Mouse (Mus musculus): ENCODE measurements around the gene Camk2g. TPM values are rescaled to one million over a fixed set of nuclear protein-coding genes. Genes with fewer than 3 reads are reported as not detected.

The Camk2g gene
- total and polyA plus RNA-seq, 3 experiments, result 42.8 to 67.7 (median 51.4) TPM

DNA sequence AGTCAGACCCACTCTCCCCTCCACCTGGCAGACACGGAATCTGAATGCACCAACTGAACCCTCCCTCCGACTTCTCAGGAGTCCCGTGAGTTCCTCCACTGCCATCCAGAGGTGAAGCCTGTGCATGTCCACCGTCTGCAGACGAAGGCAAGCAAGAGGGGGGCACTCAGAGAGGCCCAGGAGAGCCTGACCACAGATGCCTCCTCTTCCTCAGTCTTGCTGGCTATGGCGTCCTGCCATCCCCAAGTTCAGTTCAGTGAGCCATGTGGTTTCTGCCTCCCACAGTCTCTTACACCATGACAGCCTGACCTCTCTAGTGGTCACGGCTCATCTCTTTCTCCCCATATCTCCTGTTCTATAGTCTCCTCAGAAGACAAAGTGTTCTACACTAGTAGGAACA lies 9.2 kb downstream of the Camk2g start:
- DNase-seq, result peak; percentile 5

DNA sequence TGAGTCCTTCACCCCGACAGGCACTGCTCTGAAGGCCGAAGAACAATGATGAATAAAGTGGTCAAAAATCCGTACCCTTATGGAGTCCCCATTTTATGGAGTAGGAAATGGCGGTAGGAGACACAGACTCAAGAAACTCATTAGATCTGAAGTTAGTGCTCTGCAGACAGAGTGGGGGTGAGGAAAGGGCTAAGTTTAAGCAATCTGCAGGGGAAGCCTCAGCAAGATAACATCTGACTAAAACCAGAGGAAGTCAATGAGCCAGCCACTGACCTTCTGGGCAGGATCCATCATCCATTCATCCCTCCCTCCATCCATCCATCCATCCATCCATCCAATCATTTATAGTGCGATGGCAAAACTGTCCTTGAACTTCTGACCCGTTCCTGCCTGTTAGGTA lies 10.4 kb downstream of the Camk2g start:
- no peak for DNase-seq

DNA sequence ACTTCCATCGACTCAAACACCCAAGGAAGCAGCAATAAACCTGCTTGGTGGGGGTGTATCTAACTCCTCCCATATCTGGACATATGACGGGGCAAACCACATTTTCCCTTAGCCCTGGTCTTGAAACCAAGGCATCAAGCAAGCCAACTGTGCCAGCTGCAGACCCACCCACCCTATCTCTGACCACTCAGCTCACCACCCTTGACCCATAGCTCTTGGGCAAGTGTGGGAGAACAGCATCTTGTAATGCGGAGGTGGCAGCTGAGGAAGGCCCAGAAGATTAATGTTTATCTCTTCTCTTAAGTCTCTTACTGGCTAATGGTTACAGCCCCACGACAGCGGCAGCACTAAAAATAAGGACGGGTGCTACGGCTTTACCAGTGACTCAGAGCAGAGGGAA lies 11.0 kb downstream of the Camk2g start:
- DNase-seq, result no peak

DNA sequence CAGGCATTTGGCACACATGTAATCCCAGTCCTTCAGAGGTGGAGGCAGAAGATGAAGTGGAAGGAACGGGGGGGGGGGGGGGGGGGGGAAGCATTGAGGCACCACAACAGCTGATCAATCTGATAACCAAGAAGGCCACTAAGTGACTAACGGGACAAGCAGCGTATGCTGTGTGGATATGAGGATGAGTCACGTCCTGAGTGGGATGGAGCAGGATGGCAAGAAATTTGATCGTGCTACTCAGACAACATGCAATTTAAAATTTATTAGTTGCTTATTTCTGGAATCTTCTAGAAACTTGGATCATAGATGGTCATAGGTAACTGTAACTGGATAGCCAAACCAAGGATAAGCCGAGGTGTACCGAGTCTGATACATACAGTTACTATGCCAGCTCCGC lies 13.7 kb downstream of the Camk2g start:
- DNase-seq, result peak; percentile 63

DNA sequence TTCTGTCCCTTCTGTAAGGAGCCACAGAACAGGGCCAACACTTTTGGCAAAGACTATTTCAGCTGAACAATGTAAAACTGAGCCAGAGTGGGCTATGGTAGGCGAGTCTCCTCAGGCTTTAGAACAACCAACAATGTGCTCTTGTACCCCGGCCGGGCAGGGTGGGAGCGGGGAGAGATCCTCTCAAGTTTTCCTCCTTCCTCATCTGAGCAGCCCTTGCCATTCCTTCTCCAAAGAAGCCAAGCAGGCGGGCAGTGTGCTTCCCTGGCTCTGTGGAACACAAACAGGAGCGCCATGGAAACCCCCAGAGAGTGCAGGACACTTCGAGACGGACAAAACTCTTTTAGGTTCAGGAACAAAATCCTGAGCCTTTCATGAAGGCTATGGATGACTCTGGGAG lies 15.4 kb downstream of the Camk2g start:
- no peak for DNase-seq

DNA sequence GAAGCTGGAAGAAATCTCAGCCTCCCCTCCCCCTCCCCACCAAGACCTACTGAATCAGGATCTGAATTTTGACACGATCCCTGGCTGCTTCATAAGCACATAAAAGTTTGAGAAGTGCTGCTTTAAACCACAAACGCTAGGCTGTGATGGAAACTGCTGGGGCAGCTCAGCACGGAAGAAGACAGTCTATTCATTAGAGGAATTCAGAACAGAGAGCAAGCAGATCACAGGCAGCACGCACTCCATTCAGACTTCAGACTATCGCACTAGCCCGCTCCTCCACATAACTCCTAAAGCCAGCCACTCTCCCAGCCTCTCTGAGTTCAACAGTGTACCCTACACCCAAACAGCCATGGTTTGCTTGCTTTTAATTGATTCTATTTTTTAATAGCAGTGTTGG lies 18.2 kb downstream of the Camk2g start:
- DNase-seq, result no peak

DNA sequence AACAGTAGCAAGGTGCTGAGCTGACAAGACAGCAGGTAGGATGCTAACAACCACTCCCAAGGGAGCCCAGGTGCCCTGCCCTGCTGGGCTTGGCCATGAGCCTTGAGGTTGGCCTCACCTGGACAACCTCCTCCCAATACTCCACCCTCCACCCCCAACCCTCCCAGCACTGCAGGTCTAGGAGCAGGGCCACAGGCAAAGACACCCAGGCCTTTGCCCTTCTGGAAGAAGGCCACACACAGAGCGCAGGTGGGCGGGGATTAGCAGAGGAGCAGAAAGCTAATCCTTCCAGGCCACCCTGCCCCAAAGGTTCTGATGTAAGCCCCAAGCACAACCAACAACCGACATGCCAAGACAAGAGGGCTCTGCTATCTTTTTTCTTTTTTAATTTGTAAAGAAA lies 20.5 kb downstream of the Camk2g start:
- no peak for DNase-seq

DNA sequence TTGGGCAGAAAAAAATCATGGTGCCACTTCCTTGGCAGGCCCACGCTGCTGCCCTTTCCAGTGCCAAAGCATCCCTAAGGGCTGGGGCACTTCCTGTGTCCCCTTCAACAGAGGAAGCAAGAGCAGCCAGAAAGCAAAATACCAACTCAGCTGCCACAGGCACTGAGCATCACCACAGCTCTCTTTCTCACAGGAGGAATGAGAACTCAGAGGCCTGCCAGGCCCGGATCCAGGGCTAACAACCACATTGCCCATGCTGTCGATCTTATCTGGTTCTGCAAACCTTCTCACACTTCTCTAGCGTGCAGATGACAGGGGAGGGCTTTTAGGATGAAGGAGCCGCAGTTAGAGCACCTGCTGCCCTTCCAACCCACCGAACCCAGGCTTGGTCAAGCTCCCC lies 21.1 kb downstream of the Camk2g start:
- no peak for DNase-seq

DNA sequence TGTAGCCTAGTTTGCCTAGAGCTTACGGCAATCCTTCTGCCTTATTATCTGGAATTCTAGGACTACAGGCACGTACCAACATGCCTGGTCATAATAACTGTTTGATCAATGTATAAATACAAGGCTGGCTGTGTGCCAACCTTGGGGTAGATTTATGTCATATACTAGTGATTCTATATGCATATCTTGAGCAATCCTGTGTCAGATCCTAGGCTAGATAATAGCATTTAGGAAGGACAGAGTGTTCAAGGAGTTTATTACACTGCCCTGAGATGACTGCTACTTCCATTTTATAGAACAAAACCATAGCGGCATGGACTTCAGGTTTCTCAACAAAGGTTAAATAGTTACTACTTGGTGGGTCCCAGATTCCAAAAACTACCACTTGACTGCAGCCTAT lies 21.9 kb downstream of the Camk2g start:
- DNase-seq, result no peak

DNA sequence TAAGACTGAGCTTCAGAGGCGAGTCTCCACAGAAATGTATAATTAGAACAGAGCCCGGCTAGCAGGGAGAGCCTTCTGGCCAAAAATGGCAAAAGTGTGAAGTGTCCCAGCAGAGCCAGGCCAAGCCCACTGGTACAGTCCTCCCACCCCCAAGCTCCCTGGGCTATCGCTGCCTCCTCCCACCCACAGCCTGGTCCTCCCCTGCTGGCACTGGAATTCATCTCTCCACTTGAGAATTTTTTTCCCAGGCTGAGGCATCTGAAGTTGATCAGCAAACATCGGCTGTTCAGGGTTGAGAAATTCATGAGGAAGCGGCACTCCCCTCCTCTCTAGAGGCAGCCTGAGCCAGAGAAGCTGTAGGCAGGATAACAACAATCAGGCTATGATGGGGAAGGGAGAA lies 25.3 kb downstream of the Camk2g start:
- DNase-seq, result no peak

DNA sequence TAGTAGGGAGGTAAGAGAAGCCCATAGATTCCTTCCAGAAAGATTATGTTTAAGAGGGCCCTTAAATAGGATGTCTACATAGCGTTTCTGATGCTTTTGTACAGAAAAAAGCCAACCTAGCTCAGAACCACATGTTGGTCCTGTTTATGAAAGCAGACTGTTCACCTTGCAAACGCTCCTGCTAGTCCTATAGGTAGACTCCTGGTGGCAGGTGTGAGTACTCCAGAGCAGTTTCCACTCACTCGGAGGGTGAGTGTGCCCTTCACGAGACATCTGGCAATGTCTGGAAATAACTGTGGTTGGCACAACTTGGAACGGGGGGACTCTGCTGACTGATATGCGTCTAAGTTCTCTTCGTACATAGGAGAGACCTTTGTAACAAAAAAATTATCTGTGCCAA lies 26.0 kb downstream of the Camk2g start:
- no peak for DNase-seq

DNA sequence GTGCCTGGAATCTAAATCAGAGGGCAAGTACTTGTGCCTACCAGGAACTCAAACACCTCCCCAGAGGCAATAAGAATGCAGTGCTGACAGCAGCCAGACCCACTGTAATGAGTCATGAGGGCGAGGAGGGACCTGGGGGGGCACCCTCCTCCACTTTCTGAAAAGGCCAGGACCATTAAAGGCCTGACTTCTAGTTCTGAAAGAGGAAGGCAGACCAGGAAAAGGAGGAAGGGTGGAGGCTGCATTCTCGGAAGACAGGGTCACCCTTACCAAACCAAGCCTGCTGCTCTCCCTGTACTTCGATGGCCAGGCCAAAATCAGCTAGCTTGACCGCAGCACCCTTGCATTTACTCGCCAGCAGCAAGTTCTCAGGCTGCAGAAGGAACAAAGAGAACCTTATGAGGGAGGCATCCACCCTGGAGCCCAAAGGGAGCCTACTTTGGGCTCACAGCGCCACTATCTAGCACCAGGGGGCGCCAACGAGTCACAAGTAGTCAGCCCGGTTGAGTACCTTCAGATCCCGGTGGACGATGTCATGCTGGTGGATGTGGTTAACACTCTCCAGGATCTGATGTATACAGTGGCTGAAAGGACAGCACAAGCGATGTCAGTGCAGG lies 28.1 kb downstream of the Camk2g start:
- peak; percentile 88 for DNase-seq

DNA sequence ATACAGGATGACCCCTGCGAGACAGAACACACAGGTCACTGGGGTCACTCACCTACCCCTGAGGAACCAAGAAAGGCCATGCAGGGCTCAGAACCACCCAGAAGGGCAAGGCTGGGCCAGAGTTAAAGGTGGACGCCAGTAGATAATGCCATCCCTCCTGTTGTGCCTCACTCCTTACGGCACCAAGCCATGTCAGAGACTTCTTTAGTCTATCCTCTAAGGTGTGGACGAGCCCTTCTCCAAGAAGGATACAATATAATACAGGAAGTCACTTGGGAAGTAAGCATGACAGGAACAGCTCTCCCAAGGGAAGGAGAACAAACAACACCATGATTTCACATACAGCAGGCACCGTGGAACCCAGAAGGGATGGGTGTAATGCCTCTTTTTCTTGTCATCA lies 28.9 kb downstream of the Camk2g start:
- DNase-seq, result no peak

DNA sequence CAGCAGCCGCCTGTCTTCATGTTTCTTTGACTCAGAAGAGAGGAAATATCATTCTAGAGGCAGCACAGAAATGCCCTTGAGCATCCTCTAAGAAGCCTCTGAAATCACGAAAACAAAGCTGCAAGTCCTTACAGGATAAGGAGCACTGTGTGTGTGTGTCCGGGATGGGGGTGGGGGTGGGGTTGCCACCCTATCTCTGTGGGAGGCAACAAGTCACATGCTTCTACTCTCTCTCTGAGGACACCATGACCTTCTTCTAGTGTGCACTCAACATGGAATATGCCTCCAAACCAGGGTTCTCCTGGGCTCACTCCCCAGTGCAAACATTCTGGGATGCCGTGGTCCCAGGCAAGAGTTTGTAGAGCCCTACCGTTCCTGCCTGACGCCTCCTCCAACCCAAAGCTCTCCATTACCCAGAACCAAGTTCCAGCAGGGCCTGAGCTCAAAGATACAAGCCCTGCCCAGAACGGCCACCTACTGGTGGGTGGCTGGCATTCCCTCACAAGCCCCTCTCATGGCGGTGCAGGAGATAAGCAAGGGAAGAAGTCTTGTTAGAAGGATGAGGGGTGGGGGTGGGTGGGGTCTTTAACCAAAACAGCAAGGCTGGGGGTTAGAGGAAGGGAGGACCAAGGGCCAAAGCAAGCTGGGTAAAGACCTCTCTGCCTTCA lies 35.0 kb downstream of the Camk2g start:
- DNase-seq, result no peak

DNA sequence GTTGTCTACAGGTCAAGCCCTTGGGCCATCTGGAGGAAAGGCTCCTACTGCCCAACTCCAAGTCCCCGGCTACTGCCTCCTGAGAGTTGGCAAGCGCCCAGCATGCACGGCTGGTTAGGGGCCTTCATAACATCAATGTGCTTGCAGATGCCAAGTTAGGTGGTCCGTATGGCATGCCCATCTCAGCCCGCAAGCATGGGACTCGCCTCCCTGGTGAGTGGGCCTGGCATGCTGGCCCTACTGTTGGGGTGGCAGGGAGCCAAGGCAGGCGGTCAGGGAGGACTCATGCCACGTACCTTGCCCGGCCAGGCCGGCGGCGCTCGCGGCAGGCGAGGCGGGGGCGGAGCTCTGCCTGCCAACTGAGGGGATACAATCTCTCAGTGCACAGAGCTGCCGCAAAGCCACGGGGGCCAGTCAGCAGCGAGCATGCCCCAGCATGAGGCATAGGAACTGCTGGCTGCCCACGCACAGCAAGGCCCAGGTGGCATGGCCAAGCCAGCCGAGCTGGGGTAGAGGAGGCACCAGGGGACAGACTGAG lies 36.4 kb downstream of the Camk2g start:
- no peak for DNase-seq

DNA sequence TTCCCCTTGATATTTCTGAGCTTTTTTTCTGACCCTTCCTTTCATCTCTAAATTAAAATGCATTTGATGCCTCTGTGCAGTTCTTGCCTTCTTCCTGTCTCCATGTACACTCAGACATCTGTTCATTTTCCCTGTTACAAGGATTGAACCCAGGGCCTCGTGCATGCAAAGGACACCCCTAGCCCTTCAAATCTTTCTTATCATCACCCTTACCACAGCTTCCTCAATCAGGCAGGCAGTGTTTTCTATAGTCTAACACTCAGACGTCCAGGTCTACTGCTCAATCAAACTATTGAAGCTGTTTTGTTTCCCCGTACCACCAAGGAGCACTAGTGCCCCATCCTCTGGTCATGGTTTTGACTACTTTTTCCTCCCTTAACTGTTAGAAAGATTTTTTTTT lies 40.1 kb downstream of the Camk2g start:
- no peak for DNase-seq

DNA sequence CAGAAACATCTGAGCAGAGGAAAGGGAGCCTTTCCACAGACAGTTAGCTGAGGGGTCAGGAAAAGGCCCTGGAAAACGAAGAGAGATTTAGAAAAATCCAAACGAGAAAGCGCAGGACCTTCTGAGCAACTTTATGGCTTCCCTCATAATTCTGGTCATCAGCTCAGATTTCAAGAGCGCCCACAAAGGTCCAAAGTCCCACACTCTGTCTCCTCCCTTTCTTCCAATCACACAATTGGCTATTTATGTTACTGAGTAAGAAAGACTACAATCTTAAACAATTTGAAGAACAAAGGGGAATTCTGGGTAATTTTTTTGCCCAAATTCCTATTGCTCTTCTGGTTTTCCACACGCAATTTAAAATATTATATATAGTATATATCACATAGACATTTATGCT lies 43.4 kb downstream of the Camk2g start:
- no peak for DNase-seq

DNA sequence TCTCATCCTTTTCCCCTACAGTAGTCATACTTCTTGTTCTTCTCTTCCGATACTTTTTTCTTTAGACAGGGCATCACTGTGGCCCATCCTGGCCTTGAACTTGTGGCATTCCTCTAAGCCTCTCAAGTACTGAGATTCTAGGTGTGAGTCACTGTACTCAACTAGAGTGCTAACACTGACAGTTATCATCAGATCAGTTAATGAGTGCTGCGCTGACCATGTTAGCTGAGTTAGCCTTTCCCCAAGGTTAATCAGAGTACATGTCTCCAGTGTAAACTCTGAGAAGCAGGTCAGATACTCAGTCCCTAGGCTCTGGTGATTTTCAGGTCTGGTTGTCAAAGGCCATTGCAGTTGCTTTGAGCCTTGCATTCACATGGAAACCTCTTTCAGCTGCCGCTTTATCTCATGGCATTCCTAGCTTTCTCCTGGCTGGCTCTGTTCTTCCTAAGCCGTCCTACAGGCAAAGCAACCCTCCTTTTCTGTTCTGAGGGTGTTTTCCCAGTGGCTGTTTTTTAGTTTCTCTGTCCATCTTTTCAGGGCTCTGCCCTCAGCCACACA lies 44.3 kb downstream of the Camk2g start:
- no peak for DNase-seq

DNA sequence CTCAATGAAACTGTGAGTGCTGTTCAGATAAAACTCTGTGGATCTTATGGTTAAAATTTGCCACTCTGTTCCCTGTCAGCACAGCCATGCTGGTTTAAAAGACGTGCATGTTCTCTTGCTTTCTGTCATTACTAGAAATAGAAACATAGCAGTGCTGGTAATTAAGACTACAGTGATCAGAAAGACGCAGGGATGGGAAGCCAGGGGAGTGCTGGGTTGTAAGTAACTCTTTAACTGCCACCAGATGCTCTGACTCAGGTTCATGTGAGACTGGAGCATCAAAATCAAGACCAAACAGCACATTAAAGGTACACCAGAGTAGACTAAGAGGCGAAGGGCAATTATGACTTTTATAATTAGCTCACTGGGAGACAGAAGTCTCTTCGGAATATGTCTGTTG lies 45.5 kb downstream of the Camk2g start:
- no peak for DNase-seq

DNA sequence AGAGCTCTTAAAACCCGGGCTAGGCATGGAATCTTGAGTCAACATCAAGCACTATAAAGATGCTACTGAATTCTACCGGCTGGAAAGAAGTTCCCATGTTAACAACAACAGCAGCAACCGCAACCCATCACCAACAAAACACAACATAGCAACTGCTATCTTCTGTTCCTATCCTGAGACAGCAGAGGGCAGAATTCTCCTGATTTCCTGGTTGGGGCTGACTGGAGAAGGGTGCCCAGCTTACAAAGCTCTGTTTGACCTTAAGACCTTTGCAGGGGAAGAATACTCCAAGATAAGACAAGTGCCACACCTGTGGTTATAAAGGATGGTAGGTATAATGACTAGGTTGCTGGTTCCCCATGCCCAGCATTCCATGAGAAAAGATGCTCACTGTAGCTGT lies 47.0 kb downstream of the Camk2g start:
- no peak for DNase-seq

DNA sequence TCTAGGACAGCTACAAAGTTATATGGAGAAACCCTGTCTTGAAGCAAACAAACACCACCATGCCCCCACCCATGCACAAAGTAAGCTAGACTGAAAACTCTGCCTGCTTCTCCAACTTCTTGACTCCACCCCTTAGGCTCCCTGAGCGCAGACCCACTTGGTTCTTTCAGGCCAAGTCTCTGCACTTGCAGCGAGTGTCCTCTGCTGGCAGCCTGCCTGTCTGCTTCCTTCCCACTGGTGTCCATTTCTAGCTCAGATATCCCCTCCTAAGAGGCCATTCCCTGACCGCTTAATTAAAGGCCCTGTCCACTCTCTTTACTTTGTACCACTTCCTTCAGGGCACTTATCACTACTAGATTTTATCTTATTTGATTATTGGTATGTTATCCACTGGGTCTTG lies 50.3 kb downstream of the Camk2g start:
- no peak for DNase-seq

DNA sequence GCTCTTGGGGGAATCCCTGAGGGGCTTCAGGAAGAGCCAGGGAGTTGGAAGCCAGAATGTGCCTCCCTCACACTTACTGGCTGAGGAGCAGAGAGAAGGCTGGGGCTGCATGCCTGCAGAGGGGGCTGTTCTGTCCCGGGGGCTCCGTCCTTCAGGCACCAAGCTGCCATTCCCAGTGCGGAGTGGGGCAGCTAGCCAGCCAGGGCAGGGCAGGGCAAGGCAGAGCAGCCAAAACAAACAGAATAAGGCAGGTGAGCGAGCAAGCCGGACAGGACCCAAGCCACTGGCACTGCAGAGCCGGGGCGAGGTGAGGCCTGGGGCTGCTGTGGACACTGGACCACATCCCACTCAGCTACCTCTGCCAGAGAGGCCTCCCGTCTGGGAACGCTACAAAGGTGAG lies 52.6 kb downstream of the Camk2g start:
- DNase-seq, result no peak

DNA sequence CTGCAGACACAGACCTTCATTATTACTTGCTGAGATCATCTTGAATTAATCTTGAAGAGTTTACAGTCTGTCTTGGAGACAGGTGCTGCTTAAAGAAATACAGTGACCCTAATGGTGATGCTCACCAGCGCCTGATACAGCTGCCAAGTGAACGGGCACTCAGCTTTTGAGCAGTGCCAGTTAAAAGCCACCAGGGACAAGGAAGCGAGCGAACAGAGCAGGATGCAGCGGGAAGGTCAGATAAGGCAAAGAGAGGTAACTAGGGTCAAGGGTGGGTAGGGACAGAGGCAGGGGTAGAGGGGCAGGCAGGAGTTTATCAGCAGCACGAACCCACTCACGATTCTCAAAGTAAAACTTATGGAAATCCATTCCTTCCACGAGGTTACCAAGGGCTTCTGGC lies 55.4 kb downstream of the Camk2g start:
- no peak for DNase-seq

DNA sequence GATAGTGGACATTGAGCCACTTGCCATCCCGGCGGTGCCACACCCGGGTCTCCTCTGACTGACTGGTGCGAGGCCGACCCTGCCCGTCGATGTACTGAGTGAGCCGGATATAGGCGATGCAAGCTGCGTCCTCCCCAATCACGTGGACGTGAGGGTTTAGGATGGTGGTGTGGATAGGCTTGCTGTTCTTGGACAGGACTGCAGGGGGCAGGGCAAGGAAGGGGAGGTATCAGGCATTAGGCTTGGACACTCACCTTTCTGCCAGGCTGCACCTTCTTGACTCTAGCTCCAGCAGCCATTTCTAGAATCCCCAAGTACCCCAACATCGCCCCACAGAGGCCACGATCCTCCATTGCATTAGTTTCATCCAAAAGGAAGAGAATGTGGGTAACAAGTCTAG lies 56.6 kb downstream of the Camk2g start:
- DNase-seq, result peak; percentile 58

Measured in adrenal gland, adult 2 months (tissue).